Mouse (Mus musculus): ENCODE results near the gene Ear2. TPM values are rescaled to one million over a fixed set of nuclear protein-coding genes. Genes with fewer than 3 reads are reported as not detected.

Gene Ear2
- polyA plus RNA-seq (2012; ENCODE audit: low replicate concordance) = 3.3 and 6.2 TPM in 2 replicates

GRCm38 (mm10) chr14:44102354-44102753 lies at the start of gene Ear2:
Gene Ear2, plus strand, starts transcription at chr14:44102654.

GRCm38 (mm10) chr14:44123551-44123950 lies 21.1 kb downstream of the Ear2 start, which contains the start of gene Gm3327:
Gene Gm3327, plus strand, starts transcription at chr14:44123851.

Other genes starting within 250 kb of the Ear2 start
- 0.24 TPM in 1 of 2 replicates, not detected in the other for gene Ear1, start 227.1 kb upstream of the Ear2 start, polyA plus RNA-seq (2012; ENCODE audit: low replicate concordance)
- gene Ear10, start 179.1 kb upstream of the Ear2 start, polyA plus RNA-seq (2012; ENCODE audit: low replicate concordance) = not detected in 2 replicates
- gene Gm8113, start 177.3 kb upstream of the Ear2 start, polyA plus RNA-seq (2012; ENCODE audit: low replicate concordance) = 0.04 and 0.17 TPM in 2 replicates
- not detected in 2 replicates for gene Ang5, start 145.6 kb upstream of the Ear2 start, polyA plus RNA-seq (2012; ENCODE audit: low replicate concordance)
- not detected in 2 replicates for gene Ang6, start 100.4 kb upstream of the Ear2 start, polyA plus RNA-seq (2012; ENCODE audit: low replicate concordance)
- gene Gm3327, start 21.2 kb downstream of the Ear2 start, polyA plus RNA-seq (2012; ENCODE audit: low replicate concordance) = not detected in 2 replicates
- not detected in 2 replicates for gene Gm8212, start 95.0 kb downstream of the Ear2 start, polyA plus RNA-seq (2012; ENCODE audit: low replicate concordance)
- gene 4930503E14Rik, start 110.6 kb downstream of the Ear2 start, polyA plus RNA-seq (2012; ENCODE audit: low replicate concordance) = not detected in 2 replicates
- gene Gm8220, start 182.9 kb downstream of the Ear2 start, polyA plus RNA-seq (2012; ENCODE audit: low replicate concordance) = not detected in 2 replicates
- gene Gm5930, start 235.9 kb downstream of the Ear2 start, polyA plus RNA-seq (2012; ENCODE audit: low replicate concordance) = not detected in 2 replicates